Mouse (Mus musculus) right cerebral cortex, postnatal 10 days (tissue): ENCODE results near the gene Ccr10.

Experiments used
- DNase-seq, 2 experiments: peaks; one replicate each; pipeline ENCODE4 v3.0.0; 2021; ENCODE audit warnings: low spot score in 2 of 2

Ccr10 gene

GRCm38 (mm10) chr11:101154648-101155047 lies 20.6 kb downstream of the Ccr10 start:
- DNase-seq: no peak

- no peak for DNase-seq
These were observed 22.4 kb downstream of the Ccr10 start for GRCm38 (mm10) chr11:101152825-101153224.

GRCm38 (mm10) chr11:101151063-101151462 lies 24.2 kb downstream of the Ccr10 start:
- no peak for DNase-seq

GRCm38 (mm10) chr11:101149178-101150105 lies 25.8 kb downstream of the Ccr10 start:
- DNase-seq: no peak

- no peak for DNase-seq
These were observed 26.5 kb downstream of the Ccr10 start for GRCm38 (mm10) chr11:101148751-101149150.

- DNase-seq: peak in 1 of 2 experiments; percentile 71
These were observed 28.9 kb downstream of the Ccr10 start for GRCm38 (mm10) chr11:101146377-101146776.

- DNase-seq: peak; percentile 56 to 65
These were observed 31.7 kb downstream of the Ccr10 start for GRCm38 (mm10) chr11:101143338-101144225.

- DNase-seq: no peak
These were observed 32.9 kb downstream of the Ccr10 start for GRCm38 (mm10) chr11:101142215-101142967.

GRCm38 (mm10) chr11:101141088-101141487 lies 34.2 kb downstream of the Ccr10 start:
- no peak for DNase-seq

GRCm38 (mm10) chr11:101140164-101140819 lies 35.0 kb downstream of the Ccr10 start:
- peak in 1 of 2 experiments; percentile 43 for DNase-seq

- no peak for DNase-seq
These were observed 36.6 kb downstream of the Ccr10 start for GRCm38 (mm10) chr11:101138536-101139181.

GRCm38 (mm10) chr11:101137000-101137399 lies 38.2 kb downstream of the Ccr10 start:
- no peak for DNase-seq

GRCm38 (mm10) chr11:101134217-101134865 lies 40.9 kb downstream of the Ccr10 start:
- no peak for DNase-seq

- no peak for DNase-seq
These were observed 42.2 kb downstream of the Ccr10 start for GRCm38 (mm10) chr11:101133037-101133436.

GRCm38 (mm10) chr11:101131701-101132100 lies 43.5 kb downstream of the Ccr10 start:
- peak in 1 of 2 experiments; percentile 40 for DNase-seq

GRCm38 (mm10) chr11:101131187-101131586 lies 44.1 kb downstream of the Ccr10 start:
- DNase-seq: no peak

GRCm38 (mm10) chr11:101130056-101130756 lies 45.0 kb downstream of the Ccr10 start:
- DNase-seq: no peak

- DNase-seq: no peak
These were observed 46.2 kb downstream of the Ccr10 start for GRCm38 (mm10) chr11:101128996-101129577.

GRCm38 (mm10) chr11:101127075-101127474 lies 48.2 kb downstream of the Ccr10 start:
- no peak for DNase-seq
